Mouse (Mus musculus) midbrain, embryonic 15.5 days (tissue): ENCODE measurements around the gene Trmt44. TPM values are rescaled to one million over a fixed set of nuclear protein-coding genes. Genes with fewer than 3 reads are reported as not detected.

ENCODE experiments used
- ATAC-seq: fragments of 200-750 bp; cut with Nextera tagmentation; replicated peaks from 2 replicates; pipeline ENCODE4 v1.8.0; 2017; ENCODE audit warnings: moderate TSS enrichment
- H3K27ac ChIP-seq: fragments of 300-500 bp; sonication (generic); 2 replicates; pipeline ENCODE4 v1.5.1; 2015; ENCODE audit warnings: mild to moderate bottlenecking, inconsistent platforms
- H3K27me3 ChIP-seq: fragments of 300-500 bp; sonication (generic); replicated peaks from 2 replicates; pipeline ENCODE4 v1.6.1; 2015; ENCODE audit warnings: inconsistent platforms
- H3K36me3 ChIP-seq: fragments of 300-500 bp; sonication (generic); replicated peaks from 2 replicates; pipeline ENCODE4 v1.6.1; 2015; ENCODE audit warnings: inconsistent platforms
- H3K4me1 ChIP-seq: fragments of 300-500 bp; sonication (generic); 2 replicates; pipeline ENCODE4 v1.6.1; 2015; ENCODE audit warnings: inconsistent platforms
- H3K4me2 ChIP-seq: fragments of 300-500 bp; sonication (generic); 2 replicates; pipeline ENCODE4 v1.6.1; 2015; ENCODE audit warnings: inconsistent platforms, mild to moderate bottlenecking, moderate library complexity
- H3K4me3 ChIP-seq: fragments of 300-500 bp; sonication (generic); 2 replicates; pipeline ENCODE4 v1.5.1; 2015; ENCODE audit warnings: mild to moderate bottlenecking, inconsistent platforms
- H3K9ac ChIP-seq: fragments of 300-500 bp; sonication (generic); 2 replicates; pipeline ENCODE4 v1.6.1; 2015; ENCODE audit warnings: mild to moderate bottlenecking, inconsistent platforms
- H3K9me3 ChIP-seq: fragments of 300-500 bp; sonication (generic); 2 replicates; pipeline ENCODE4 v1.6.1; 2016; ENCODE audit warnings: inconsistent platforms
- WGBS: fragments of 180-500 bp; shearing (Covaris S2); methylation state at CpG from one replicate; pipeline ENCODE4 v1.1.7; 2015; ENCODE audit warnings: mixed read lengths; 5-methylcytosine and 5-hydroxymethylcytosine counted together
- polyA plus RNA-seq: library from polyadenylated mRNA; unstranded; fragments of >200 nt; fragmentation: Nextera tagmentation; extraction: Ambion mirVana; gene quantifications from 2 replicates; pipeline ENCODE4 v1.2.1, GENCODE M21; 2015

Gene Trmt44
- polyA plus RNA-seq, 1 experiment from 2014 or later = 7.3 TPM

DNA sequence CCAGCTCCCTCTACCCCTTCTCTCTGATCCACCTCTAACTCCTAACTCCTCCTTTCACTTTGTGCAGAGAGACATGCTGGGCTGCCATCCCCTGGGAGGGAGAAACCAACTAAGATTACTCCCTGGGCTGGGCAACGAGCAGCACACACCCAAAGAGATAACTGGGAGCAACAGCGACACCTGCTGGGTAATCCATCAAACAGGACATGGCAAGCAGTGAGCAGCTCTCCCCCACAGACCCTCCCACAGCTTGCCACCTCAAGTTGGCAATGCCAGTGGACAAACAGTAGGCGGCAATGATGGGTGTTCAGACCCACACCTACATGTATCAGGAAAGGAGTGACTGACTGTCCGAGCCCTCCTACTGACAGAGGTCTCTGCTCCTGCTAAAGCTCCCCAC, 44.4 kb downstream of the Trmt44 start:
- H3K36me3 ChIP-seq = no peaks in the 10 kb centered on the region
- no peak overlapping the region for H3K27ac ChIP-seq
- no peak overlapping the region for H3K4me2 ChIP-seq
- H3K27me3 ChIP-seq = peaks cover 9% of the 10 kb centered on the region
- H3K4me1 ChIP-seq = peaks cover 9% of the 10 kb centered on the region
- ATAC-seq = no peak
- 11% methylated on average over 4 of the region's 4 CpGs for WGBS
- H3K9ac ChIP-seq = no peak overlapping the region
- no peak overlapping the region for H3K4me3 ChIP-seq
- H3K9me3 ChIP-seq = no peaks in the 10 kb centered on the region

DNA sequence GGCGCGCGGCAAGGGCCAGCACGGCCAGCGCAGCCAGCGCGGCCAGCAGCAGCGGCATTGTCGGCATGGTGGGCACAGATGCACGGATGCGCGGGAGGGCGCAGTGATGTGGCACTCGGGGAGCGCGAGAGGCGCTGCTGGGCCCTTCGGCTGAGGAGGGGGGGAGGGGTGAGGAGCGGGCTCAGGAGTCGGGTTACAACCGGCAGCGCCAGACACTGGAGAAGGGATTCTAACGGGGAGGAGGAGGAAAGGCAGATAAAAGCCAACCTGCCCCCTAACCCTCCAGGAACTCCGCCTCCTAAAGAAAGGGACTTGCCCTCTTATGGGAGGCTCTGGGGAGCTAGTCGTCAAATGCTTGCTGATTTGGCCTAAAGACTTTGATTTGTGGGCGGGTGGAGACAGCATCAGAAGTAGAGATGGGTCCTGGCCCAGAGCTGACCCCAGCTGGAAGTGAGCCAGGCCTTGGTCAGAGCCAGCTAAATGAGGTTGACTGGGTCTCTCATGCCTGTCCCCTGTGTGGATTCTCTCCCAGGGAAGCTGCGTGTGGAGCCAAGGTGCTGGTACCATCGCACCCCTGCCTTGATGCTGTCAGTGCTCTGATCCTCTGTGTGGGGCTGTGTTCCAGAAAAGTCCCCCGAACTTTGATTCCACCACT, 49.3 kb downstream of the Trmt44 start, which contains the start of gene Cpz:
Gene Cpz (minus strand): TSS at position 230 of the 655 bp plus-strand sequence.
- 2% methylated on average over 29 of the region's 29 CpGs for WGBS
- ATAC-seq = peak; percentile 29; the same call in 1 of the 2 replicates
- peak within 1 kb of the TSS; percentile 6; the same call in 1 of the 2 replicates for H3K9ac ChIP-seq
- H3K27me3 ChIP-seq = peaks cover 27% of the 10 kb centered on the region
- no peak within 1 kb of the TSS for H3K27ac ChIP-seq
- peaks cover 8% of the 10 kb centered on the region for H3K4me1 ChIP-seq
- H3K9me3 ChIP-seq = no peaks in the 10 kb centered on the region
- H3K4me3 ChIP-seq = peak within 1 kb of the TSS; percentile 23
- no peaks in the 10 kb centered on the region for H3K36me3 ChIP-seq
- H3K4me2 ChIP-seq = peak within 1 kb of the TSS; percentile 50

DNA sequence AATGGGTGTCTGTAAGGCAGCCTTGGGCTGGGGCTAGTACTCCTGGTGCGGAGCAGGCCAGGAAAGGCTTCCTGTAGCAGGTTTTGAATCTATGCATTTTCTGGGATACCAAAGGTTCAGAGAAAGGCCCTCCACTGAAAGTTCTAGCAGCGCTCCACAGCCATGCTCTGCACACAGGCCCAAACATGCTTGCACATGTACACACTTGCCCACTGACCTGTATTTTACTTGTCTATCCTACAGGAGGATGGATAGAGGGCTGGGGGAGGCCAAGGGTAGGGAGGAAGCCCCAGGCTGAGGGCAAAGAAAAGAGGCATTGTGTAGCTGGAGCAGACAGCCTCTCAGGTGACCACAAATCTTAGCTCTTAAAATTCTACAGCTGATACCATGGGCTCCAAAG, 50.5 kb downstream of the Trmt44 start:
- H3K4me1 ChIP-seq = peaks cover 8% of the 10 kb centered on the region
- H3K4me3 ChIP-seq = no peak overlapping the region
- H3K27ac ChIP-seq = no peak overlapping the region
- 78% methylated on average over 2 of the region's 2 CpGs for WGBS
- H3K9me3 ChIP-seq = no peaks in the 10 kb centered on the region
- H3K9ac ChIP-seq = no peak overlapping the region
- H3K36me3 ChIP-seq = no peaks in the 10 kb centered on the region
- H3K27me3 ChIP-seq = peaks cover 27% of the 10 kb centered on the region
- no peak overlapping the region for H3K4me2 ChIP-seq
- no peak for ATAC-seq

DNA sequence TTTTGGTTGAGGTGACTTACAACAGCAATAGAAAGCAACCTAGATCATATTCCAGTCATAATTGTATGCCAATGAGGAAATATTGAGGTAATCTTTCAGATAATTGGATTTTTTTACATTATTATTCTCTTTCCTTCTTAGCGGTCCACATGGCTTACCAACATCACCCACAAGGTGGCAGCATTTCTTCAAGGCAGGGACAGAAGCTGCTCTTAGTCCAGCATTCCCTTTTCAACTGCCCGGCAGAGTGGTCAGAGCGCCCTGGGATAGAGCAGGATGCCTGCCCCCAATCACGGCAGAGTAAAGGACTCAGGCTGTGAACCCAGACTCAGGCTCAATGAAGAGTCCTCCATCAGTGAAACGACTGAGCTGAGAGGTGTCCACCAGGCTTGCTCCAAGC, 51.1 kb downstream of the Trmt44 start:
- ATAC-seq = 0 out of 2 replicates have a peak, but pooled peaks have one; percentile 34
- Histone ChIP-seq H3K4me1 (peaks cover 8% of the 10 kb centered on the region), H3K9me3 (no peaks in the 10 kb centered on the region), H3K4me2 (no peak overlapping the region), H3K27me3 (peaks cover 27% of the 10 kb centered on the region), H3K36me3 (no peaks in the 10 kb centered on the region), H3K9ac (no peak overlapping the region), H3K27ac (no peak overlapping the region), H3K4me3 (no peak overlapping the region)
- 2% methylated on average over 5 of the region's 5 CpGs for WGBS

DNA sequence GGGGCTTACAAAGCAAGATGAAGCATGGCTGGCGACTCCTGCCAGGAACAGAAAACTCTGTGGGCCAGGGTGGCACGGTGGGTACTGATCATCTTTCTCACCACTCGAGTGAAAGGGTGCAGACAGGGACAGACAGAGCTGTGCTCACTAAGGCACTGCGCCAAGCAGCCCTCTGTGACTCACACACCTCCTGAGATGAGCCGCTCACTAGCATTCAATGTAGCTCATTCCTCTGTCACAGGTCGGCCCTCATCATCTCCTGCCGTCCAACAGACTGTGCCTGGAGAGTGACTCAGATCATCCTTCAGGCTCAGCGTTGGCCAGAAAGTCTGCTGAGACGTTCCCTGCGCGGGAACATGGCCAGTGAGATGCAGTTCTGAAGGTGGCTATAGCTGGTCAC, 58.1 kb downstream of the Trmt44 start:
- H3K4me1 ChIP-seq = no peaks in the 10 kb centered on the region
- no peak for ATAC-seq
- peaks cover 4% of the 10 kb centered on the region; the same call in 1 of the 2 replicates for H3K27me3 ChIP-seq
- no peak overlapping the region for H3K27ac ChIP-seq
- 89% methylated on average over 11 of the region's 11 CpGs for WGBS
- H3K9me3 ChIP-seq = no peaks in the 10 kb centered on the region
- no peak overlapping the region for H3K4me2 ChIP-seq
- H3K36me3 ChIP-seq = no peaks in the 10 kb centered on the region
- no peak overlapping the region for H3K9ac ChIP-seq
- H3K4me3 ChIP-seq = no peak overlapping the region

DNA sequence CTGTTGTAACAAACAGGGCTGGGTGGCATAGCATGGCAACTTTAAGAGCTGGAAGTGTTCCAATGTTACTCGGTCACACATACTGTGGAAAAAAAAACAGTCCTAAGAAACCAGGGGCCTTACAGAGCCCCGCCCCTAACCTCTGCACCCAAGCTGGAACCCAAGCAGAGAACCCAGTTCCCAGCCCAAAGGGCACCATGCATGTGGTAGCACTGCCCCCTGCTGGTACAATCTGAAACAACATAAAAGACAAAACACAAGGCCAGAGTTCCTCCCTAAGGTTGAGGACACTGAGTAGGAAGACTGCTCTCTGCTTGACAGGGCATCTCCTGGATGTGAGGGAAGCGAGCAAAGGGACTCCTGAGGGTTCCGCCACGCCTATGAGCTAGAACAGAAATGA, 64.3 kb downstream of the Trmt44 start:
- H3K4me1 ChIP-seq = no peaks in the 10 kb centered on the region
- no peak for ATAC-seq
- H3K27me3 ChIP-seq = no peaks in the 10 kb centered on the region
- 24% methylated on average over 5 of the region's 5 CpGs for WGBS
- H3K4me2 ChIP-seq = no peak overlapping the region
- H3K4me3 ChIP-seq = no peak overlapping the region
- H3K27ac ChIP-seq = no peak overlapping the region
- no peaks in the 10 kb centered on the region for H3K36me3 ChIP-seq
- no peaks in the 10 kb centered on the region for H3K9me3 ChIP-seq
- no peak overlapping the region for H3K9ac ChIP-seq

Other genes with a start within 250 kb of the Trmt44 start
- gene Hmx1, start 186.0 kb downstream of the Trmt44 start, polyA plus RNA-seq = not detected in 2 replicates
- gene Cpz, start 49.4 kb downstream of the Trmt44 start, polyA plus RNA-seq = 1.8 and 2.2 TPM in 2 replicates
- gene Acox3, start 8.0 kb upstream of the Trmt44 start, polyA plus RNA-seq = 14.6 and 16.0 TPM in 2 replicates
- gene Htra3, start 104.7 kb upstream of the Trmt44 start, polyA plus RNA-seq = 14.9 and 15.2 TPM in 2 replicates
- 2.5 and 3.5 TPM in 2 replicates for gene Sh3tc1, start 164.9 kb upstream of the Trmt44 start, polyA plus RNA-seq
- gene Ablim2, start 182.8 kb upstream of the Trmt44 start, polyA plus RNA-seq = 21.3 and 25.7 TPM in 2 replicates